Mouse (Mus musculus): ENCODE results near the gene Slc34a1. TPM values are rescaled to one million over a fixed set of nuclear protein-coding genes. Genes with fewer than 3 reads are reported as not detected.
A peak's percentile ranks its signal among the peaks of the same experiment; 100 is the strongest.
"Not testable (repeated sequence)": the region's sequence is repeated elsewhere in the genome, so short reads cannot be mapped to it uniquely, and the experiment has no call there.

The Slc34a1 gene
- total RNA-seq, 2 experiments from 2014 or later, result not detected

DNA sequence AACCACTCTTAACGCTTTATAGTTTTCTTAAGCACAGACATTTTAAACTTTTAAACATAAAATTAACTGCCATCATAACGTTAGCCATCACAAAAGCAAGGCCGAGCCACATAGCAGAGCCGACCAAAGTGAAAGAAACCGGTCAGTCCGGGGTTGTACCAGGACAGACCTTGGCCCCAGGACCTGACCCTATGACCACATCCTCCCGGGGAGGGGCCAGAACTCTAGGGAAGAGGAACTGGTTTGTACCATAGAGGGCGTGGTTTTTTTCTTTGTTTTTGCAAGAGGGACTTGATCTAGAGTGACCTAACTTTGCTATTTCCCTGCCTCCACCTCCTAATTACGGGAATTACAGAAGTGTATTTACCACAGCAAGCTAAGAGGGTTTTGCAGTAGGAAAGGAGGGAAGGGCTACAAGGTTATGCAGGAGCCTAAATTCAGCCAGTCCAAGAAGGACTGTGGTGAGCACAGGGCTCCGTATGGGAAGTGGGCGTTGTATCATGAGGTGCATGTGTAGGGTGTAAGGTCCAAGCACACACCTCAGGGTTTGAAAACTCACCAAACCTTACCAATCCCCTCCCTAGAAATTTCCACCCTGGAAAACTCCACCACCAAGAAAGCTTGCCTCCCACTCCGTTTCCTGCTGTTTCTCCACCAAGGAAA, 31.4 kb downstream of the Slc34a1 start:
- DNase-seq (ENCODE audit: extremely low spot score in 1 of 2, low spot score in 2 of 2), result peak in 1 of 2 experiments; percentile 80
- intact Hi-C loops (cut with DNase I), result no loop called here

DNA sequence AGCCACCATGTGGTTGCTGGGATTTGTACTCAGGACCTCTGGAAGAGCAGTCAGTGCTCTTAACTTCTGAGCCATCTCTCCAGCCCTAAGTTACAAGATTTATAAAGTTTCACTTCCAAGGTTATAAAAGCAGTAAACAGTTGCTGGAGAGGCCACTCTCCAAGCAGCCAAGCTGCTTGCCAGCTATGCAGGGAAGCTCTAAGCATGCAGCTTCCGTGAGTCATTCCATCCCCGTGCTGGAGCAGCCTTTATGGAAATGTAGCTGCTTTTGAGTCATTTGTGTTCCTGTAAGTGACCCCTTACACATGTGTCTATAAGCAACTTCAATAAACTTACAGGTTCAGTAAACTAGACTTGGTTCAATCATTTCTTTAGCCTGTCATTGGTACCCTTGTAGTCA, 32.6 kb downstream of the Slc34a1 start:
- DNase-seq (ENCODE audit: extremely low spot score in 1 of 2, low spot score in 2 of 2), result no peak
- intact Hi-C loops (cut with DNase I), result no loop called here

DNA sequence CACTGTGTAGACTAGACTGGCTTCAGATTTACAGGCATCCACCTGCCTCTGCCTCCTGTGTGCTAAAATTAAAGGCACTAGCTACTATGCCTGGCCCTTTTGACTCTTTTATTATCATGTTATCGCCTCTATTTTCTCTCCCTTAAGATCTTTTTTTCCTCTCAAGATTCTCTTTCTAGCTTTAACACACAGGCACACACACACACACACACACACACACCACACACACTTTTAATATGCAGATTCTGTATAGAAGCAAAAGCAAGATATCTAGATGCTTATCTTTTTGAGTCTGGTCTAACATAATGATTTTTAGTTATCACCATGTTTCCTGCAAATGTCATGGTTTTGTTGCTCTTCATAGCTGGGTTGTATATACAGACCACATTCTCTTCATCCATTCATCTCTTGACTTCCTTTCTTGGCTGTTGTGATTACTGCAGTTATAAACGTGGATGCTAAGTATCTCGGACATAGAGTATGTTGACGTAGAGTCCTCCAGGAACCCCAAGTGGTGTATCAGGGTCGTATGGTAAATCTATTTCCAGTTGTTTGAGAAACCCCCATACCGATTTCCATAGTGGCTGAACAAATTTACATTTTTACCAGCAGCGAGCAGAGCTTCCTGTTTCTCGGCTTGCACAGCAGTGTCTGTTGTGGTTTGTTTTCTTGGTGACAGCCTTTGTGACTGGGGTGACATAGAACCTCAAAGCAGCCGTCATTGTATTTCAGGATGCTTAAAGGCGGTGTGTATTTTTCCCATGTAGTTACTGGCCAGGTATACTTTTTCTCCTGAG, 34.1 kb downstream of the Slc34a1 start:
- intact Hi-C loops (cut with DNase I), result no loop called here

DNA sequence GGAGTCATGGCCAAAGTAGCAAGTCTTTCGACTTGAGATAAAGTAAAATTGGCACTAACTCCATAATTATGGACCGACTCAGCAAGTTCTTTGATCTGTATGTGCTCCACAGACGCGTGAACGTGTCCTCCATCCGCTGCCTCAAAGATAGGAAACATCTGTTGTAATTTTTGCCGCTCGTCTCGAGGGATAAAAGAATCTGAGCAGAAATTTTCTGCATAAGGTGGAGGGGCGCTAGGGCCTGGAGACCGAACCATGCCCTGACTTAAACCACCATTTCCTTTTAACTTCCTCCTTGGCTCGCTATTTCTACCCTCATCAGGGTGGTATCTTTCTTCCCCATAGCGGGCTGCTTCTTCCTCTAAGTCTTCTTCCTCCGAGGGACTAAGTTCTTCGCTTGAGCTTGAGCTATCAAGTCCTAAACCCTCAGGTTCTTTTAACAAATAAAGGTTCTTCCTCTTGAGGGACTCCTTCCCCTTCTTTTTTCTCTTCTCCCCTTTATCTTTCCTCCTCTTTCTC, 39.2 kb downstream of the Slc34a1 start:
- intact Hi-C loops (cut with DNase I); DNase-seq (ENCODE audit: extremely low spot score in 1 of 2, low spot score in 2 of 2): not testable (repeated sequence)

More for the DNA sequence above, 34.1 kb downstream of the Slc34a1 start:
- no peak for DNase-seq (ENCODE audit: extremely low spot score in 1 of 2, low spot score in 2 of 2)

DNA sequence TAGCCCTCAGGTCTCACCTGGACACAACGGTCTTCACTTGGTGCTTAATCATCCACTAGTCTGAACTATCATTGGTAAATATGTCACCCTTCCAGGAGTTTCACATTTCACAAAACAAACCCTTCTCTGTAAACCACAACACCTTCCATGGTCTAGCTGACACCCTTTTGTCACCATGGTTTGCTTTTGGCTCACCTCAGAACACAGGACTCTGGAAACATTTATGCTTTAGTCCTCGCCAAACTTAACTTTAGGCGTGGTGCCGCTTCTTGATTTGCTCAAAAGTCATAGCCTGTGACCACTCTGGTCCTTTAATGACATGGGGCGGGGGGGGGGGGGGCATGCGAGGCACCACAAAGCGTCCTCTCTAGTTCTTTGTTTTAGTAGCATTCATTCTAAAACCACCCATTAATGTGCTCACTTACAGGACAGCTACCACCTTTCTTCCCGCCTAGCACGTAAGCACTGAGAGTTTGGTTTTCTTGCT, 45.9 kb downstream of the Slc34a1 start:
- DNase-seq (ENCODE audit: extremely low spot score in 1 of 2, low spot score in 2 of 2), result no peak
- intact Hi-C loops (cut with DNase I), result no loop called here

DNA sequence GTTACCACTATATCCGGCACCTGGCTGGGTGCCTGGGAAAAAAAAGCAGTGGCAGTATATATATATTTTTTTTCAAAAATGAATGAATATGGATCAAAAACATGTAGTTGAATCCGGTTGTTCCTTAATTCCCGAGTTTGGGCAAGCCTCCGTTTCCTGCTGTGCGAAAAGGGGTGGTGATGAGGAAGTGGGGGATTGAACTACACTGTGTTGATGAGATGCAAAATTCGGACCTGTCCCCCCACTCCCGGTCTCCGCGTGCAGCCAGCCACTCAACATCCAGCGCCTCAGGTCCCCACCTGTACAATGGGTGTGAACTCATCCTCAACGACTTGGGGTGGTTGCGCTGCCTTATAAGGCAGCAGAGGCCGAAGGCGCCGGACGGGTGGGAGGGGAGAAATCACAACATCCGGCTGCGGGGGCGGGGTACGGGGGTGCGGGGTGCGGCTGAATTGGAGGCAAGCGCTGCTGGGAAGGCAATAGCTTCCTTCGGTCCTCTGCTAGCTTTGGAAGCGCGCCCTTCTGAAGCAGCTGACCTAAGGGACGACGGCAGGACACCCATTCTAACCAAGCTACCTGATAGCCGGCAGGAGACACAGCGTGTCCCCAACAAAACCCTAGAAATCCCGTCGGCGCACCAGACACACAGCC, 46.4 kb downstream of the Slc34a1 start:
- DNase-seq (ENCODE audit: extremely low spot score in 1 of 2, low spot score in 2 of 2), result peak; percentile 31 to 89
- intact Hi-C loops (cut with DNase I), result no loop called here

DNA sequence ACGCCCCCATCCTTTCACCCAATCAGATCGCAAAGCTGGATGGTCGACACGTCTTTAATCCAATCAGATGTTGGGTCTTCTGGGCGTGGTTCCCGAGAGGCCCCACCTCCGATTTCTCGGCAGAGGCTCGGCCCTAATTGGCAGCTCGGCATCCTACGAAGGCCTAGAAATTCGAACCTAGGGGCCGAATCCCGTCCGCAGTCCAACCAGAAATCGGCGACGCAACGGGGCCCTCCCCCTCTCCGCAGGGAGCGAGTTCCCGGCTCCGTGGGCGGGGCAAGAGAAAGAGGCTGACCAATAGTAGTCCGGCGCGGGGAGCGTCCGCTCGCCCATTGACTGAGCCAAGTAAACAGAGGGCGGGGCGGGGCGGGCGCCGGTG, 46.9 kb downstream of the Slc34a1 start, which contains the start of gene Grk6:
Gene Grk6, plus strand, starts transcription at position 136 of the 379 bp plus-strand sequence.
- peak; percentile 100 for DNase-seq (ENCODE audit: extremely low spot score in 1 of 2, low spot score in 2 of 2)
- intact Hi-C loops (cut with DNase I), result no loop called here

DNA sequence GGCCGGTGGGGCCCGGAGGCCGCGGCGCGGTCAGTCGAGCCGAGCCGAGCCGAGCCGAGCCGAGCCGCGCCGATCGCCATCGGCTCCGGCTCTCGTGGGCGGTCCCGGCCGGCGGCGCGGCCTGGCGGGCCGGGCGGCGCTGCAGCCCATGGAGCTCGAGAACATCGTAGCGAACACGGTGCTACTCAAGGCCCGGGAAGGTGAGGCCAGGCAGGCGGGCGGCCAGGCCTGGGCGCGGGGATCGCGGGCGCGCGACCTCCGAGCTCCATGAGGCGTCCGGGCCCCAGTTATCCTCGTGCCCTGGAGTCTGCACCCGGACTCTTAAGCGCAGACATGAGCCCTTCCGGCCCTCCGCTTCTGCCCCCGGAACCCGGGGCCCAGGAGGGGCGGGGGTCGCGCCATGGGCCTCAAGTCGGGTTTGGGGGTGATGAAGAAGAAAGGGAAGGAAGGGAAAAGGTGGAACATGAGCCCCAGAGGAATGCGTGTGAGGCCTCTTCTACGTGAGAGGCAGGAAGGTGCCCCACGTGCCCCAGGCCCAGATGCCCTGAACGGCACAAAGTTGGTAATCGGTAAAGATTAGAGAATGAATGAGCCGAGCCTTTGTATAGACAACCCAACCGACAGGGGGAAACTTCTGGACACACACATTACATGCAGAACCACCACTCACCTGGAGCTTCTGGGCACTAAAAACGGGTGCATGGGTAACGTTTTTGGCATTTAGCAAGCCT, 47.5 kb downstream of the Slc34a1 start:
- intact Hi-C loops (cut with DNase I), result no loop called here
- no peak for DNase-seq (ENCODE audit: extremely low spot score in 1 of 2, low spot score in 2 of 2)

DNA sequence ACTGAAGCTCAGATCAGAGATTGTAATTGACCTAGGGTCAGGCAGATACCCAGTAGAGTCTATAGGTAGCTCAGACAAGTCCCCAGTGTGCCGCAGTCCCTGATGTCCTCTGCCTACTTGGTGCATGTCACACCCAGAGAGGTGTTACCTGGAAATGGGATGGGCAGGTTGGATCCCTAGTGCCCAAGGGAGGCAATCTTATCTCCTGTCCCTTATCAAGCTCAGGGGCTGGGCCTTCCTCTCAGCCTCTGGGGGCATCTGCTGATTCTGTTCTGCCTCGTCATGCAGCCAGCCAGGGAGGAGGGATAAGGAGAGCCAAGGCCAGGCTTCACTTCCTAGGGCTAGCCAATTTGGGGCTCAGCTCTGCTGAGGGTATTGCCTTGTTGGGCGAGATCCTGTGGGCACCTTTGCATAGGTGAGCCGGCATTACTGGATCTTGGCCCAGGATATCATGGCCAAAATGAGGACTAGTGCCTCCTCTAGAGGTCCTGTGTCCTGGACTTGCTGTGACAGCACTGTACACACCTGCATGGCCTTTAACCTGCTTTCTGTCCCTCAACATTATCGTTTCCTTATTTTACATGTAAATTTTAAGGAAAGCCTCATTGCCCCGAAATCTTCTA, 48.6 kb downstream of the Slc34a1 start:
- DNase-seq (ENCODE audit: extremely low spot score in 1 of 2, low spot score in 2 of 2), result no peak
- intact Hi-C loops (cut with DNase I), result no loop called here

DNA sequence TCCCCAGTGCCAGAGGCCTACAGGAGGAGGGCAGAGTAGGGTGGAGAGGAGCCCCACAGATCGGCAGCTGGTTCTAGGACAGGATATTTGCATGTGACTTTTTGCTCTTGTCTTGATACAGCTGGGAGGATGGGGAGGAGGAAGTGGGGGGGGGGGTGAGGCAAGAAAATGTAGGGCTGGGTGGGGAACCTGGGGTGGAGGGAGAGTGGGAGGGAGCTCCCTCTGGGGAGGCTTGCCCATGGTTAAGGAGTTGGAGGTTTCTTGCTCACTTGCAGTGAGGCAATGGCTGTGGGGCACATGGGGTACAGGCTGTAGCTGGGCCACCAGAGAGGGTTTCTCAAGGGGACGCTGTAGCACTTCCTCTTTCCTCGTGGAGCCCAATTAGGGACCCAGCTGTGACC, 49.6 kb downstream of the Slc34a1 start:
- intact Hi-C loops (cut with DNase I), result no loop called here
- no peak for DNase-seq (ENCODE audit: extremely low spot score in 1 of 2, low spot score in 2 of 2)

DNA sequence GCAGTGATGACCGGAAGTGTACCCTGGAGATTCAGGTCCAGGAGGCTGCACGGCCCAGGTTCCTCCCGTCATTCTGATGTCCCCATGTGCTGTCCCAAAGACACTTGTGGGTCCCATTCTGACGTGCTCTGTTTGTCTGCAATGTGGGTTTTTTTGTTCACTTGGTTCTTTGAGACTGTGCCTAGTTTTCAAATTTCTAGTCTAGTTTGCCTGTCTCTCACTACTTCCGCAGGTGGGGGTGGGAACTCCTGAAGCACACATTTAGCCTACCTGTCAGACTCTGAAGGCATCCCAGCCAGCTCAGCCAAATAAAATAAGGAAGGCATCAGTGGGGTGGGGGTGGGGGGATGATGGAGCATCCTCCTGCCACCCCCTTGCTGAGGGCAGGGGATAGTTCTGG, 50.1 kb downstream of the Slc34a1 start:
- no peak for DNase-seq (ENCODE audit: extremely low spot score in 1 of 2, low spot score in 2 of 2)
- intact Hi-C loops (cut with DNase I), result no loop called here

DNA sequence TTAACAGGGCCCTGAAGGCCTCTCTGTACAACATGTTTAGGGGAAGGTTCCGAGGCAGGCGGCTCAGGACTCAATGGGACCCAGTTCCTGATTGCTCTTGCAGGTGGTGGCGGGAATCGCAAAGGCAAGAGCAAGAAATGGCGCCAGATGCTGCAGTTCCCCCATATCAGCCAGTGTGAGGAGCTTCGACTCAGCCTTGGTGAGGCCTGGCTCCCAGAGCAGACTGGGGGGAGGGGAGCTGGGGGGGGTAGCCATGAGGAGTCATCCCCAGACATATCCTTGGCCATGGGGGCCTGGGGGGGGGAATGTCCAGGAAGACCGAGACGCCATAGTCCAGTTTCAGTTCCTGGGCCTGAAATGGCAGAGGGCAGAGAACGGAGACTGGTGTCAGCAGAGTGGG, 51.2 kb downstream of the Slc34a1 start:
- intact Hi-C loops (cut with DNase I), result no loop called here
- no peak for DNase-seq (ENCODE audit: extremely low spot score in 1 of 2, low spot score in 2 of 2)

DNA sequence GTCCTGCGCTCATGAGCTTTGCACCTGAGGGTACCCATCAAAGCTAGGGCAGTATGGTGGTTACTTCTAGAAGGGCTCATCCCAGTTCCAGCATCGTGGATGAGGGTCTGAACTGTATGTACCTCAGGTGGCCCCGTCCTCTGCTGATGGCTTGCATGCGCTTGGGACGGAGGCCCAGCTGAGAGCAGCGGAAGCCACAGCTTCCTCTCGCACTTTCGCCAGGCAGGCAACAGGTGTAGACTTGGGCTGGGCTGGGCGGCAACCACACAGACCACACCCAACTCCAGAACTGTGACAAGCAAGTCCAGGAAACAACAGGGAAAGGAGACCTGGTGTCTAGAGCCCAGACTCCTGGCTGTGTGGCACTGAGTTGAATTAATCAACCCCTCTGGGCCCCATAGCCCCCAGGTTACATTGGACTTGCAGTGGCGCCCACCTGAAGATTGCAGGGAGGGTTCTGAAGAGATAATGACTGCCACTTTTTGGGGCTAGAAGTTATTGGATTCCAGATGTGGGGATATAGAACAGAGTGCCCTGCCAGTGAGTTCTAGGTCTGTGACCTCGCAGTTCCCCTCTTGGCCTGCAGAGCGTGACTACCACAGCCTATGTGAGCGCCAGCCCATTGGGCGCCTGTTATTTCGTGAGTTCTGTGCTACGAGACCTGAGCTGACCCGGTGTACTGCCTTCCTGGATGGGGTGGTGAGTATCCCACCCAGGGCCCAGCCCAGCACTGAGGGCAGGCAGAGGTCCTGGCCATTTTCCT, 51.9 kb downstream of the Slc34a1 start:
- intact Hi-C loops (cut with DNase I), result no loop called here
- no peak for DNase-seq (ENCODE audit: extremely low spot score in 1 of 2, low spot score in 2 of 2)

DNA sequence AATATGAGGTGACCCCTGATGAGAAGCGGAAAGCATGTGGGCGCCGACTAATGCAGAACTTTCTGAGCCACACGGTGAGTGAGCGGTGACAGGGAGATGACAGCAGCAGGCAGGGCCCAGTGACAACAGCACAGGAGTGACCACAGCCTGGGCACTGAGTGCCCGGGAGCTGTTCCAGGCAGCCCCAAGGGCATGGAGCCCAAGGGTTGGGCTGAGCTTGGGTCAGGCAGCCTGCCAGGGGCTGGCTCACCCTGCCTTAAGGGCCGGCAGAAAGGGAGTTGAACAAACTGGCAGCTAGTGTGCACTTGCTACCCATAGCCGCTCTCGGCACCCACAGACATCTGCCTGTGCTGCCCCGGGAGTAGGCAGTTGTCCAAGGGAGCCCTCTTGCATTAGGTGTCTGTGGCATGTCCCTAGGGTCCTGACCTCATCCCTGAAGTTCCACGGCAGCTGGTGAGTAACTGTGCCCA, 52.6 kb downstream of the Slc34a1 start:
- intact Hi-C loops (cut with DNase I), result no loop called here
- peak; percentile 51 to 67 for DNase-seq (ENCODE audit: extremely low spot score in 1 of 2, low spot score in 2 of 2)

DNA sequence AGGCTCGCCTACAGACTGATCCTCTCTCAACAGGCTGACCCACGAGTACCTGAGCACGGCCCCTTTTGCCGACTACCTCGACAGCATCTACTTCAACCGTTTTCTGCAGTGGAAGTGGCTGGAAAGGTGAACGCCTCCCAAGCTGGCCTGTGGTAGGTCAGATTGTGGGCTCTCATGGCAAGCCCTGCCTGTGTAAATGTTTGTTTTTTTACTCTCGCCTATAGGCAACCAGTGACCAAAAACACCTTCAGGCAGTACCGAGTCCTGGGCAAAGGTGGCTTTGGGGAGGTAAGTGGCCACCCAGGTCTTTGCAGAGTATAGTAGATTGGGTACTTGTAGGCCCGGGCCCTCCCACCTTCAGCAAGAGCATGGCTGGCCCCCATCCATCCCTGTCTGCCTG, 53.3 kb downstream of the Slc34a1 start:
- intact Hi-C loops (cut with DNase I), result no loop called here
- no peak for DNase-seq (ENCODE audit: extremely low spot score in 1 of 2, low spot score in 2 of 2)

DNA sequence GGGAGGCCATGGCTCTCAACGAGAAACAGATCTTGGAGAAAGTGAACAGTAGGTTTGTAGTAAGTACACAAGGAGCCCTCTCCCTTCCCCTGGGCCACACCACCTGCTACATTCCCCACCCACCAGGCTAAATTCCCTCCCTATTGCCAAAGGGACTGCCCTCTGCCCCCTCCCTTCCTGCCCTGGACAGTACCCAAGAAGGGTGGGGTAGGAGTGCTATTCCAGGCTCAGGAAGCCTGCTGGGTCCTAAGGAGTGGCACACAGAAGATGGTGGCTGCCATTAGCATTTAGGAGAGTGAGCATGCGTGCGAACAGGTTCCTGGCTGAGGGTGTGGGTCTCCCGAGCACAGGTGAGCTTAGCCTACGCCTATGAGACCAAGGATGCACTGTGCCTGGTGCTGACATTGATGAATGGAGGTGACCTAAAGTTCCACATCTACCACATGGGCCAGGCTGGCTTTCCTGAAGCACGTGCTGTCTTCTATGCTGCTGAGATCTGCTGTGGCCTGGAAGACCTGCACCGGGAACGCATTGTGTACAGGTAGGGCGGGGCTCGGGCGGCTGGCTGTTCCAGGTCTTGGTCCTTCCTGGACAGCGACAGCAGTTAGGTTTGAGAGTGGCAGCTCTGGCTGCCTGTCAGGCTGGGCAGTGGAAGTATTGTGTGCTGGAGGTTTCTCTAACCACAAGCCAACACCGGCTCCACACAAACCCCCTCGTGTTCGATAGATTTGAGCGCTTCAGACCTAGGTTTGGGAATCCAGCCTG, 54.0 kb downstream of the Slc34a1 start:
- peak in 1 of 2 experiments; percentile 56 for DNase-seq (ENCODE audit: extremely low spot score in 1 of 2, low spot score in 2 of 2)
- intact Hi-C loops (cut with DNase I), result no loop called here

DNA sequence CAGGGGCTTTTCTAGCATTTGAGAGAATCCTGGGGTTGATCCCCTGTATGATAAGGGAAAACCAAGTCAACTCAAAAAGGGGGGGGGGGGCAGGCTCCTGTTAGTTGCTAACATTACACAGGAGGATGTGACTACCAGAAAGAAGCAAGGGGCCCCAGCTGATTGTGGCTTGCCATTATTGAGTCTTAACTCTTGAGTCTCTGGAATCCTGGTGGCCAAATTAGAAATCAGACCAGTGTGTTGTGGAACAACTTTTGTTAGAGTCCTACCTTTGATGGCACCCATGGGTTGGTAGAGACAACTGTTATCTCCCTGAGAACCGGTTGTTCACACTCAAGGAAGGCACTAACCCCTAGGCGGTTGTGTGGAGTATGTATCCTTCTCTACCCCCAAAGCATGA, 65.0 kb downstream of the Slc34a1 start:
- intact Hi-C loops (cut with DNase I), result no loop called here

More for the DNA sequence above, 65.0 kb downstream of the Slc34a1 start:
- DNase-seq (ENCODE audit: extremely low spot score in 1 of 2, low spot score in 2 of 2), result no peak
